Mouse (Mus musculus) lung, postnatal 4 days (tissue): ENCODE results near the gene Il2rb.

ENCODE experiments used
- DNase-seq, 2 experiments: peaks; one replicate each; pipeline ENCODE4 v3.0.0; 2021

Gene Il2rb

GRCm38 (mm10) chr15:78518221-78518620, 23.1 kb upstream of the Il2rb start:
- DNase-seq = no peak

- peak in 1 of 2 experiments; percentile 28 for DNase-seq
Observed at GRCm38 (mm10) chr15:78515759-78516158, 20.7 kb upstream of the Il2rb start.

GRCm38 (mm10) chr15:78514393-78515146, 19.5 kb upstream of the Il2rb start:
- peak; percentile 60 to 84 for DNase-seq

DNA sequence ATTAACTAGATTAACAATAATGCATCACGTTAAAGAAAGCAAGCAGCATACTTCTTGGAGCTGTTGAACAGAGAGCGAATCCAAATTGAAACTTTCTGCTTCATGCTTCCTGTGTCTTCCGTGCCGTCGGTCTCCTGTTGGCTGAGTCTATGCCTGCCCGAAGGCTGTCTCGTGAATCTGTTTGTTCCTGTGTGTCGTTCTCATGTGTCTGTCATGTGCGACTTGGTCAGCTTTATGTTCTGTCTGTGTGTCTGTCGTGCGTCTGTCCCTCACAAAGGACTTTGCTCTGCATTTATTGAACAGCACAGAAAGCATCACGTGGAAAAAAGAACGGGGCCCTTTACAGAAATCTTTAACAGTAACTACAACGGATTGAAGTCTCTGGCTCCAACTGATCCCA, 17.9 kb upstream of the Il2rb start:
- DNase-seq = no peak

DNA sequence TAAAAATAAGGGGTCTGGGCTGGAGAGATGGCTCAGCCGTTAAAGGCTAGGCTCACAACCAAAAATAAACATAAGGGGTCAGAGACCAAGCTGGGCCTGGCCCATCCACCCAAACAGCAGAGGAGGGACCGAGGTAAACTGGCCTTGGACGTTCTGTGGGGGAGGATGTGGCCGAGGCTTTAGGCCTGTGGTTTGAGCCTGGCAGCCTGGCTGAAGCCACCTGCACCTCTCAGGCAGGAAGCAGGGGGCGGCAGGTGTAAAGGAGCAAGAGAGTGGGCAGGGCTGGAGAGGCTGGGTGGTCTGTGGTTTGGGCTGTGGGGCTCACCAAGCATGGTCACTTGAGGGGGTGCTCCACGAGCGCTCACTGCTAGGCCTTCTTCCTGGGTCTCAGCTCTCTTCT, 16.9 kb upstream of the Il2rb start:
- no peak for DNase-seq

GRCm38 (mm10) chr15:78510736-78511135, 15.7 kb upstream of the Il2rb start:
- no peak for DNase-seq

- no peak for DNase-seq
Observed at GRCm38 (mm10) chr15:78510121-78510576, 15.1 kb upstream of the Il2rb start.

DNA sequence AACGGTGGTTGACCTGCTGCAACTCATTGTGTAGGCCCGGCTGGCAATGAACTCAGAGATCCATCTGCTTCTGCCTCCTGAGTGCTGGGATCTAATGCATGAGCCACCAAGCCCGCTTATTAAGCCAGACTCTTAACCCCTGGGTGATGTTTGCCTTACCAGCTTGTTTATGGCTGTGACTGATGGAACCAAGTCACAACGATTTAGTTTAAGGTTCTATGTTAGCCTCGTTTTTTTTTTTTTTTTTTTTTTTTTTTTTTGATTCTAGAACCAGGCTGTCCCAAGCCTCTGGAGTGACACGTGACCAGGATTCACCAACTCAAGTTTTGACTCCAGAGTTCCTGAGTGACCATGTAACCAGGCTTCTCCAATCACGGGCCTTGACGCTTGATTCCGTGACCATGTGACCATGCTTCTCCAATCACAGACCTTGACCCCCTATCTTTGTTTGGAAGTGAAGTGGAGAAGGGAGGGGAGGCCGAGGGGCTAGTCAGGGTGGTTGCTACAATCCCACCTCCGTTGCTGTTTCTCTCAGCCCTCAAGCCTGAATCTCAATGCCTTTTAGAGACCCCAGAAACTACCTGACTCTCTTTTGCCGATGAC, 14.3 kb upstream of the Il2rb start:
- no peak for DNase-seq

GRCm38 (mm10) chr15:78508443-78508842, 13.4 kb upstream of the Il2rb start:
- DNase-seq = no peak

DNA sequence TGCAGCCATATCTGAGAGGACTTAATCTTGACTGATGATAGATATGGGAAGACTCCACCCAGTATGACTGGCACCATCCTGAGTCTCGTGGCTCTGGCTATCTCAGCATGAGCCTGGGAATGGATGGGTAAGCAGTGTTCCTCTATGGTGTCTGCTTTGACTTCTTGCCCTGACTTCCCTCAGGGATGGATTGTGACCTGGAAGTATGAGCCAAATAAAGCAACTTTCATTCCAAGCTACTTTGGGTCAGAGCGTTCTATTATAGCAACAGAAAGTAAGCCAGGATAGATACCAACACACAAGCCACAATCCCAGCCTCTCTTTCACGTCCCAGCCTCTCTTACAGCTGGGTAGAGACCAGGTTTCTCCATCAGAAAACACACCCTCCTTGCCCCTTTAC, 10.5 kb upstream of the Il2rb start:
- DNase-seq = no peak

- DNase-seq = no peak
Observed at GRCm38 (mm10) chr15:78504816-78505215, 9.7 kb upstream of the Il2rb start.

DNA sequence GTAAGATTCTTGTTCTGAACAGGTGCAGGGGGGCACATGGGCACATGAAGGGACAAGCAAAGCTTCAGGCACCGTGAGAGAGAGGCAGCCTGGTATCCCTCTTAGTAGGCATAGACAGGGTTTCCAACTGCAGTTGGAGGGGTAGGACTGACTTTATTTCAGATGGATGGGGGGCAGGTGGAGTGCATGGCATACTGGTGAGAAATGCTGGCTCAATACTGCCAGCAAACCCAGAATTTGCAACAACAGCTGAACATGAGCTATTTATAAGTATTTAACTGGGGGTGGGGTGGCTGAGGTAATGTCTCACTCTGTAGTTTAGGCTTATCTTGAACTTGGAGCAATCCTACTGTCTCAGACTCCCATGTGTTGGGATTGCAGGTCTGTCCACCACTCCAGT, 8.9 kb upstream of the Il2rb start:
- no peak for DNase-seq

- DNase-seq = no peak
Observed at GRCm38 (mm10) chr15:78502437-78503132, 7.5 kb upstream of the Il2rb start.

DNA sequence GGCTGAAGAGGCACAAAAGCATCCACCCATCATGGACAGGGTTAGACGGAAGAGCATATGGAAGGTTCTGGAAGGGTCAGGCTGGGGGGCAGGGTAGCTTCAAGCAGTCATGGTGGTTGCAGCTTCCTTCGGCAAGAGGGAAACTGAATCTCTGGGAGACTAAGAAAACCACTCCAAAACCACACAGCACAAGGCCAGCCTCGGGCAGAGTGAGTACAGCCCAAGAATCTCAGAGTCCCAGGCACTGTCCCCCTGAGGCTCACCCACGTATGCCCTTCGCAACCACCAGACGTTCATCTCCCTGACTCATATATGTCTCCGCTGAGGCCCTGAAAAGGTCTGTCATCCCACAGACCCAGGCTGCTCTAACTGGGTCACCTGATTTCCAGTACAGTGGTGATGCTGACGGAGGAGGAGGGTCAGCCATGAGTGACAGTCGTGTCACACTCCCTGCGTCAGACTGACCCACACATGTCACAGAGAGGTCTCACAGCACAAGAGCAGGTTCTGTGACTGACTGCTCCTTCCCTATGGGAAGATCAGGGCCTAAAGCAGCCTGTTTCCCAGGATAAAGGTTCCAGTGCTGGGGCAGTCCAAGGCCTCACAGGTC, 1.6 kb downstream of the Il2rb start:
- DNase-seq = no peak

DNA sequence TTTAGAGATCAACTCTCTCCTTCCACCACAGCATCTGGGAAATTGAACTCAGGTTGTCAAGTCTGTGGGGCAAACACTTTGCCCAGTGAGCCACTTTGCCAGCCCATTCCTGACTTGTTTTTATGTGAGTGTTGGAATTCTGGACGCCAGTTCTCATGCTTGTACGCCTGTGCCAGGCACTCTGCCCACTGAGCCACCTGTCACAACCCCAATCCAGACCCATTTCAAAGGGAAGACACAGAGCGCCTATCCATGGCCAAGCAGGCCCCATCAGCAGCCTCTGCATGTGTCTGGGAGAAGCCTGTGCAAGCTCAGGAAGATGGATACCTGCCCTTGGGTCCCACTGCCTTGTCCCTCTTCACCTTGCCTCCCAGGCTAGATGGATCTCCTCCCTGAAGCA, 3.8 kb downstream of the Il2rb start:
- DNase-seq = no peak

GRCm38 (mm10) chr15:78489906-78490305, 5.2 kb downstream of the Il2rb start:
- DNase-seq = no peak

DNA sequence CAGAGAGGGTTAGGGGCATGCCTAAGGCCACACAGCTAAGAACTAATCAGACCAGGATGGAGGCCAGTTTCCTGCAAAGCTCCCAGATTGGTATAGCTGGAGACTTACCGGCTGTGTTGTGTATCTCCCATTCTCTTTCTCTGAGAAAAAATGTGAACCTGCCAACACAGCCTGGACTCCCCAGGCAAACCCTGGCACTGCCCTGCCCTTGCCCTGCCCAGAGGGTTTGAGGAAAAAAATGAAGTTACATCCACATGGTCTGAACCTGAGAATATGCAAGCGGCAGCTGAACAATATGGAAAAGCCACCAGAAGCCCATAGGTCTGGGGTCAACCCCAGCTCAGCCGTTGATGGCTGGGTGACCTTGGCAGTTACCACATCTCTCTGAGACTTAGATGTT, 5.8 kb downstream of the Il2rb start:
- DNase-seq = no peak

DNA sequence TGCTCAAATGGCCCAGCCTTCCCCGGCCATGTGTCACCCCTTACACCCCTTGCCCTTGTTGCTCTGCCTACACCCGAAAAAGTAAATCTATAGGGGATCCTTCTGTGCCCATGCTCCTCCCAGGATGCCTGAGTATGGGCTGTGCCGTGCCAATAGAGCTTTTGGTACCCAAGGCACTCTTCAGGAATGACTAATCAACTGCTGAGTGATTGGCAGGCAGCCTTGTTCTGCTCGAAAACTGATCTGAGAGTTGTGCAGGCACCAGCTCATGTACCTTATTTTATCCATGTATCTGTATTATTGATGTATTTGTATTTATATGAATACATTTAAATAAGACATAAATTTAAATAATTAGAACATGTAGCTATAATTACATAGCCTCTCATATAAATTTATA, 8.0 kb downstream of the Il2rb start:
- DNase-seq = no peak

DNA sequence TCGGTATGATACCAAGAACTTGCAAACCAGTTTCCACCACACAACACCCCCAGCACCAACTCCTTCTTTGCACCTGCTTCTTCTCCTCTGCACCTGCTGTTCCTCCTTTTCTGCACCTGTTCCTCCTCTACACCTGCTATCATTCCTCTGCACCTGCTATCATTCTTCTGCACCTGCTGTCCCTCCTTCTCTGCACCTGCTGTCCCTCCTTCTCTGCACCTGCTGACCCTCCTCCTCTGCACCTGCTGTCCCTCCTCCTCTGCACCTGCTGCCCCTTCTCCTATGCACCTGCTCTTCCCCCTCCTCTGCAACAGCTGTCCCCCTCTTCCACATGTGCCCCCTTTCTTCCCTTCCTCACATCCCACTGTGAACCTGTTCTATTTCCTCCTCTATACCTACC, 8.5 kb downstream of the Il2rb start:
- DNase-seq = no peak

DNA sequence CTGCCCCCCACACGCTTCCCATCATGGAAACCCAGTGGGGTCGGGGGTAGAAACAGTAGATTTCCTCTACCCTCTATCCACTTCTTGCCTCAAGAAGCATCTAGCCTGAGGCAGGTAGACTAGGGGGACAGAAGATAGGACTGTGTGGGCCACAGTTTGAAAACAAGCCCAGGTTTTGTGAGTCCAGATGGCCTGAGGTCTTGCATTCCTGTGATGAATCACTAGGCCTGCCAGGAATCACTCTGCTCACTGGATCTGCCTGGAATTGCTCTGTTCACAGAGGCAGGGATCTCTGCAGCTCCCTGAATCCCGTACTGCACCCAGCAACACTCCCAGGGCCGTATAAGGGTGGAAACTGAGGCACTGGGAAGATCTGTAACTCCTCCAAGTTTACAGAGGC, 11.8 kb downstream of the Il2rb start:
- no peak for DNase-seq

DNA sequence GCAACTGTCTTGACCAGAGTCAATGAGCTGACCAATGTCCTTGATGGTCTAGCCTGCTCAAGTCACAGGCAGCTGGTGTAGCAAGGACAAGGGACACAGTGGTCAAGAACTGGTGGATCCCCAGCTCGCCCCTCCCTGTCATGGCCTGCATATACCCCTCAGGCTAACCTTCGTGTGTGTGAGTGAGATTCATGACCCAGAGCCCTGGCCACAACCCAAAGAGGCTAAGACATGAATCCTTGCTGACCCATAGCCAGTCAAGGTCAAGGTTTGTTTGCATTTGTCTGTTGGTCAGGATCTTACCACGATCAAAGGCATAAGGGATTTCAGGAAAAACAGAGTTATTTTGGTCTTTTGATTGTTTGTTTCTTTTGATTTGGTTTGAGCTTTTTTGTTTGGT, 12.6 kb downstream of the Il2rb start:
- DNase-seq = no peak

- DNase-seq = peak in 1 of 2 experiments; percentile 13
Observed at GRCm38 (mm10) chr15:78481448-78482000, 13.5 kb downstream of the Il2rb start.

DNA sequence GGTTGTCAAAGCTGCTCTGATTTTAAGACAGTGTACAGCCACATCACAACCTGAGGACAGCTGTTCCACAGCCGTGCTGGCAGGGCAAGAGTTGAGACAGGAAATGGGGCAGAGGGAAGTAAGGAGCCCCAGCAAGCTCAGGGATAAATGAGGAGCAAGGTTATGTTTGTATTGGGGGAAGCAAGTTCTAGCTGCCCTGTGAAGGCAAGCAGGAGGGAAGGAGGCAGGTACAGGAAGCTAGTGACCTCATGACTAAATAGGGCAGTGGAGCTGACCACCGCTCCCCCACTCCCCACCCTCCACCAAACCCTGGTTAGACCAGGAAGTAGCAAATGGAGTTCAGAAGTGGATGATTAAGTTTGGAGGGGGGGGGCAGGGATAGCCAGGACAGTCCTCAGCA, 14.1 kb downstream of the Il2rb start:
- no peak for DNase-seq
